Mouse (Mus musculus): ENCODE measurements at regions not wholly inside any gene's neighbourhood (a gene's known extent, or its start where the extent isn't known, plus 50 kb on each side); places are given as distances from the start of the nearest gene placed in this dataset.

- TF ChIP-seq TAL1 (IDR thresholded peaks at IDR 0.05; ENCODE audit: low read length): no peak
- no peak for TF ChIP-seq GATA1 (IDR thresholded peaks at IDR 0.05; ENCODE audit: low read length)
These were observed 135.9 kb upstream of the Cr2 start for GRCm38 (mm10) chr1:195312426-195312825.

Data from erythroblast, embryonic 14.5 days (primary cell).